Mouse (Mus musculus): ENCODE measurements around the gene Arid3a. TPM values are rescaled to one million over a fixed set of nuclear protein-coding genes. Genes with fewer than 3 reads are reported as not detected.
"Not testable (repeated sequence)": the region's sequence is repeated elsewhere in the genome, so short reads cannot be mapped to it uniquely, and the experiment has no call there.

Gene Arid3a
- total RNA-seq (2015; ENCODE audit: low replicate concordance) (4.2 and 9.7 TPM in 2 replicates), total RNA-seq (2017; ENCODE audit: low replicate concordance) (4.8 and 8.6 TPM in 2 replicates)

DNA sequence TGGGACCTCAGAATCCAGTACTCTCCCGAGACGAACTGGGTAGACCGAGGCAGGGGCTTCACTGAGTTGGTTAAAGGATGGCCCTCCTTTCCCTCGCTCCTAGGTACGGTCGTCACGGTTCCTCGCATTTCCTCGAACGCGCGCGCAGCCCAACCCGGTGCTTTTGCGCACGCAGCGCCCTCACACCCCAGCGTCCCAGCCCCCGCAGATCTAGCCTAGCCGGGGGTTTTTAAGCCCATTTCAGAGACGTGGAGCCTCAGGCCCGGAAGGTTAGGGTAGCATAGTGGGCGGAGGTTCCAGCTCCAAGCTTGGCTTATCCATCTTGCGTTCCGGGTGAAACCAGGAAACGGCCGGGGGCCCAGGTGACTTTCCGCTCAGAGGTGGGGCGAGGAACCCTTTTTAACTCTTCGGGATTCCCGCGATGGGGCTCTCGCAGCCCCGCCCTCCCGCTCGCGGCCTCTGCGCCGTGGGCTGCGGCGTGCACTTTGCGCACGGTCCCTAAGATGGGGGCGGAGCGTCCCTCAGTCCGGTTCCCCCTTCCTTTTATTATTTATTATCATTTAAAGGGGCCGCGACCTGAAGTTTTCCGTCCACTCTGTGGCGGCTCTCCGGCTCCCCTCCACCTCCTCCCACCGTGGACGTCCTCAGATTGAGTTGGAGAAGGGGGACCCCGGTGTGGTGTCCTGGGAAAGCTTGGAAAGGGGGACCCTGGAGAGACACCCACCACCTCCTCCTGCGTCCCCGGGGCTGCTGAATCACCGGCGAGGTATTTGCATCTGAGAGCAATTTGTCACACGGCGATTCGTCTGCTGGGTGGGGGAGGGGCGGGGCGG lies at the start of gene Arid3a:
Arid3a (plus strand) TSS at position 553 of the 833 bp plus-strand sequence.
- peak; percentile 71 for ATAC-seq (replicated peaks; ENCODE audit: low FRiP score, poor library complexity, severe bottlenecking)

DNA sequence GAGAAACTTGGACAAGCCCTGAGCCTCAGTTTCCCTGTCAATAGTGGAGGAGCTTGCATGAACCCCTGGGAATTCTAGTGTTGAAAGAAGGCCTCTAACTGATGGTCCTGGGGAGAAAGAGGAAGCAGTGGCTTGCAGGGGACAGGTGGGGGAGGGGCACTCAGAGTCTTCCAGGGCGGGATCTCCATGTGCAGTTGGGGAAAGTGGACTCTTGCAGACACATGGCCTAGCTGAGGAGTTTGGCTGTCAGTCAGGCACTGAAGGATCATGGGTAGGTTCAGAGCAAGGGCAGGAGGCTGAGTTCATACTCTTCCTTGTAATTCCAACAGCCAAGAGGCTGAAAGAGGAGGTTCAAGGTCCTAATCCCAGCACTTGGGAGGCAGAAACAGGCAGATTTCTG lies 49.7 kb upstream of the Arid3a start:
- no peak for ATAC-seq (replicated peaks; ENCODE audit: low FRiP score, poor library complexity, severe bottlenecking)

DNA sequence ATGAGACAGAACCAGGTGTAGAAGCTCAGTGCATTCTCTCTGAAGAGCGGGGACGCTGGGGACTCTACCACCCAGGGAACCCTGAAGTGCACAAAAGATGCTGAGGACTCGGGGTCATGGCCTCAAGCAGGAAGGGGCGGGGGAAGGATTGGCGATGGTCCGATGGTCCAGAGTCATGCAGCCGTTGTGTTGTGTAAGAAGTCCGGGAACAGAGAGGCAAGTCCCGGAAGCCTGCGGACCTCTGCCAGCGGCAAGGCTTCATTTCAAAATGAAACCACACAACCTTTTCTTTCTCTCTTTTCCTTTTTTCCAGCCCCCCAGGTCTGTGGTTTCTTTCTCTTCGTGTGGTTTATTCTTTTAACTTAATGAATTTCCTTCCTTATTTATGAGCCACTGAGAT lies 49.1 kb upstream of the Arid3a start:
- ATAC-seq (replicated peaks; ENCODE audit: low FRiP score, poor library complexity, severe bottlenecking): no peak

DNA sequence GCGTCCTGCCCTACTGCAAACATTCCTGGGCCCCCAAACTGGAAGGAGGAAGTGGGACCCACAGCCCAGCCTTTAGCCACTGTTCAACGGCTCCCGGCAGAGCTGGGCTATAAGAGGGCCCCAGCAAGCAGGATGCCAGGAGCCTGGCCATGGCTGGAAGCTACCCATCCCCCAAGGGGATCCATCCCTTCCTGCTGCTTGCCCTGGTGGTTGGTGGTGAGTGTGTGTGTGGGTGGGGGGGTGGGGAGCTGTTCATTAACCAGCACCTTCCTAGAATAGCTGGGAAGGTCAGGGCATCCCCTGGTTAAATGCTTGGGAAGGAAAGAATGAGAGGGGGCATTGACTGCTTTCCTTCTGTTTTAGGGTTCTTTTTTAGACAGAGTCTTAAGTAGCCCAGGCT lies 47.3 kb upstream of the Arid3a start:
- ATAC-seq (replicated peaks; ENCODE audit: low FRiP score, poor library complexity, severe bottlenecking): no peak

DNA sequence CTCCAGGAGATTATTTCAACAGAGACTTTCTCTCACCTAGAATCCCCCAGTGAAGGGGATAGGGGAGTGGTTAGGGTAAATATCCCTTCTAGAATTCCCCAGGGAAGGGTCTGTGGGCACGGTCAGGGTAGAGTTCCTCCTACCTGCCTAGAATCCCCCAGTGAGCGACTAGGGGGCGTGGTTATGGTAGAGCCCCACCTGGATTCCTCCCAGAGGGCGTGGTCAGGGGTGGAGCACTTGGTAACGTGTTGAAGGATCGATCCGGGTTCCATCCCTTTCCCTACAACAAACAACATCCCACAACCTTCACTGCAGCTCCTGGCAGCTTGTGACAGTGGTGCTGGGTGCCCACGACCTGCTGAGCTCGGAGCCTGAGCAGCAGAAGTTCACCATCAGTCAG lies 46.1 kb upstream of the Arid3a start:
- no peak for ATAC-seq (replicated peaks; ENCODE audit: low FRiP score, poor library complexity, severe bottlenecking)

DNA sequence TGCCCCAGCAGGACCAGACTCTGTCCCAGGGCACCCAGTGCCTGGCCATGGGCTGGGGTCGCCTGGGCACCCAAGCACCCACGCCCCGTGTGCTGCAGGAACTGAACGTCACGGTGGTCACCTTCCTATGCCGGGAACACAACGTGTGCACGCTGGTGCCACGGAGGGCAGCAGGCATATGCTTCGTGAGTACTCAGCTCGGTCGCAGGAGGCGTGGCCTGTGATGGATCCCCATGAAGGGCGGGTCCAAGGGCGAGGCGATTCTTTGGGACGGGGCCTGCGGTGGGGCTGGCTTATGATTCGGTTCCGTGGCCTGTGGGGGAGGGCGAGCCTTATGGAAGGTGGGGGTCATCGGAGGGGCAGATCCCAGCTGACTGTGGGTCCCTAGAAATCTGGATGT lies 44.9 kb upstream of the Arid3a start:
- ATAC-seq (replicated peaks; ENCODE audit: low FRiP score, poor library complexity, severe bottlenecking): peak; percentile 52

DNA sequence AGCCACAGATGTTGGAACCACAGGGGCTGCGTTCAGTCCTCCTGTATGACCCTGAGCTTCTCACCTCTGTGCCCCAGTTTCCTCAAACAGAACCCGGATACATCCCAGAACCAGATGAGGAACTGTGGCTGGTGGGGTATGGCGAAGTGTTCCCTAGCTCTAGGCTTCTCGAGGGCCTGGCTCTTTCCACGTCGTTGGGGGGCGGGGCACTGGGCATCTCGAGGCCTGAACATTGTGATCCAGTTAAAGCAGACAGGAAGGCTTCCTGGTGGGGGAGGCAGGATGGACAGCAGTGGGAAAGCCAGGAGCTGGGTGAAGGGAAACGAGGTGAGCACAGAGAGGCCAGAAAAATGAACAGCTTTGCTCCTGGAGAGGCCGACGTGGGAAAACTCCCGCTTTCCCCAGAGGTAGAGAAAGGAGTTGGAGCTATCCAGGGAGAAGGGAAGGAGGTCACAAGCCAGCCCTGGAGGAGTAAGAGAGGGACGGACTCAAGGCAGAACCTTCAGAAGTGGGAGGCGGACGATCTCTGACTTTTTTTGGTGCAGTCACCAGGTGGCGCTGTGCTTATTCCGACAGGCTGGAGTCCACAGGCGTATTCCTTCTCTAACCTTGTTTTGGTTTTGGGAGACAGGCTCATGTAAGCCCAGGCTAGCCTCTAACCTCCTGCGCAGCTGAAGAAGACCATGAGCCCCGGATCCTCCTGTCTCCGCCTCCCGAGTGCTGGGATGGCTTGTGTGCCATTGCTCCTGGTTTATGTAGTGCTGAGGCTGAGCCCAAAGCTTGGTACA lies 43.4 kb upstream of the Arid3a start:
- peak; percentile 56 for ATAC-seq (replicated peaks; ENCODE audit: low FRiP score, poor library complexity, severe bottlenecking)

DNA sequence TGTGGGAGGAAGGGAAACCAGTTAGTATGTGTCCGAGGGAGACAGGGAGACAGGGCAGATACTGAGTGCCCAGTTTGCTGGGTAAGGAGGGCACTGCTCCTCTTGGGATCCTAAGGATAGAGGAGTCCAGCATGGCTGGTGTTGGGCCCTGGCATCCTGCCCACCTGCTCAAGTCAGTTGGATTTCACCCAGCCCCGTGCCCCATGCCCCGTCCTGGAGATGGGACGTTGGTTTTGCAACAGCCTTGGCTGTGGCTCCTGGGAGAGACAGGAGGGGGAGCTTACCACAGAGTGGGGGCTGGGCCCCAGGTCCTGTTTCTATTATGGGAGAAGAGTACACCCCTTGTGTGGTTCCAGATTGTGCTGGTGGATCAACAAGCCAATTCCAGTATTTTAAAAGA lies 42.4 kb upstream of the Arid3a start:
- ATAC-seq (replicated peaks; ENCODE audit: low FRiP score, poor library complexity, severe bottlenecking): no peak

DNA sequence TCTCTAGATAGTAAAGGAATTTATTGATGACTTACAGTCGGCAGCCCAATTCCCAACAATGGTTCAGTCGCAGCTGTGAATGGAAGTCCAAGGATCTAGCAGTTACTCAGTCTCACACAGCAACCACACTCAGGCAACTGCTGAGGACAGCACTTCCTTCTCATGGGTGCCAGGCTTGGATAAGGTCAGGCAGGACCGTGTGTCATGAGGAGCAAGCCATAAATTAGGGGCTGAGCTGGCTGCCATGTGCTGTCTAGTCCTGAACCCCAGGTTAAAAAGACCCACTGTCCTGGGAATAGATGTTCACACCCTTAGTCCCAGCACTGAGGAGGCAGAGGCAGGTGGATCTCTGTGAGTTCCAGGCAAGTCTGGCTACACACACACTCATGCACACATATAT lies 41.9 kb upstream of the Arid3a start:
- ATAC-seq (replicated peaks; ENCODE audit: low FRiP score, poor library complexity, severe bottlenecking): not testable (repeated sequence)

DNA sequence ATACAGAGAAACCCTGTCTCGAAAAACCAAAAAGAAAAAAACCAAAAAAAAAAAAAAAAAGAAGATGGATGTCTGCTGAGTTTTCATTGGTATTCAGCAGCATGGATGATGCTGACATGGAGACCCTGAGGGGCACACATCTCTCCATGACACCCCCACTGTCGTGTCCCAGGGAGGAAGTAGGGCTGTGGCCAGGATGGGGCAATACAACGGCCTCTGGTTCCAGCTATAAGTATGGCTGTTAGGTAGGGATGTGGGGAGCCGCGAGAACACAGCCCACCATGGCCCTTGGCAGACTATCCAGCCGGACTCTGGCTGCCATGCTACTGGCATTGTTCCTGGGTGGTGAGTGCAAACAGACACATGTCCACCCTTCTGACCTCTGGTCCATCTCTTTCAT lies 40.8 kb upstream of the Arid3a start, which contains the start of gene Elane:
Elane (plus strand) TSS at position 194 of the 400 bp plus-strand sequence.
- ATAC-seq (replicated peaks; ENCODE audit: low FRiP score, poor library complexity, severe bottlenecking): no peak

DNA sequence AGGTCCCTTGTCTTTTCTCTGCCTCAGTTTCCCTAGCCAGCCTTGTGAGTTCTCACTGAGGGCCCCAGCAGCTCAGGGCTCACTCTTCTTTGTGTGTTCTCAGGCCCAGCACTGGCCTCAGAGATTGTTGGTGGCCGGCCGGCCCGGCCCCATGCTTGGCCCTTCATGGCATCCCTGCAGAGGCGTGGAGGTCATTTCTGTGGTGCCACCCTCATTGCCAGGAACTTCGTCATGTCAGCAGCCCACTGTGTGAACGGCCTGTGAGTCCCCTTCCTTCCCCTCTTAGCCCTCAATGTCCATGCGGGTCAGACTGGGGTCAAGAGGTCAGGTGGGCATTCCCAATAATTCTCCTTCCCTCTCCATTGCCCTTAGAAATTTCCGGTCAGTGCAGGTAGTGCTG lies 40.2 kb upstream of the Arid3a start:
- no peak for ATAC-seq (replicated peaks; ENCODE audit: low FRiP score, poor library complexity, severe bottlenecking)

DNA sequence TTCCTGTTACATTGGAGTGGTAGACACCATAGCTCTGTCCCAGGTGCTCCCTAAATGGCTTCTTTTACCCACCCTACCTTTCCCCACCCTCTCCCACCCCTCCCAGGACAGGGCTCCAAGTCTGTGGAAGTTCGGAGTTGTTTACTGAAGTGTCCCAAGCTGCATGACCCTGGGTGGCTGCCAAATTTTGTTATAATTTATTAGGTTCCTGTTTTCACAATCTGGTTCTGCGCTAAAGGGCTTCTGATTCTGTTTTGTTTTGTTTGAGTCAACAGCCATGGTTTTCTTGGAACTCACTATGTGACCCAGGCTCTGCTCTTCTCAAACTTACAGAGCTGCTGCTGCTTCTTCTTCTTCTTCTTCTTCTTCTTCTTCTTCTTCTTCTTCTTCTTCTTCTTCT lies 37.5 kb upstream of the Arid3a start:
- ATAC-seq (replicated peaks; ENCODE audit: low FRiP score, poor library complexity, severe bottlenecking): no peak

DNA sequence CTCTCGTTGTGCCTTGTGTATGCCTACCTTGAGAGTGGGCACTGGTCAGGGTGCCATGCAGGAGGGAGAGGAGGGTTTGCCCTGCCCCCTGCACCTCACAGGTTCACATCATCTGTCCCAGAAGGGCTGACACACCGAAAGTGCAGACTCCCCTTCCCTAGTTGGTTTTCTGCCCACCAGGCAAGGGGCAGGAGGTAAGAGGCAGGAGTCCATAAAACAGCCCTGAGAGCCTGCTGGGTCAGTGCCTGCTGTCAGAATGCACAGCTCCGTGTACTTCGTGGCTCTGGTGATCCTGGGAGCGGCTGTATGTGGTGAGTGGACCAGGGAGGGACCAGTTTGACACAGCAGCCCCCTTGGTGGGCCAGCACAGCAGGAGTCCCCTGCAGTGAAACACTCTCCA lies 36.2 kb upstream of the Arid3a start, which contains the start of gene Cfd:
Cfd (plus strand) TSS at position 184 of the 400 bp plus-strand sequence.
- ATAC-seq (replicated peaks; ENCODE audit: low FRiP score, poor library complexity, severe bottlenecking): no peak

DNA sequence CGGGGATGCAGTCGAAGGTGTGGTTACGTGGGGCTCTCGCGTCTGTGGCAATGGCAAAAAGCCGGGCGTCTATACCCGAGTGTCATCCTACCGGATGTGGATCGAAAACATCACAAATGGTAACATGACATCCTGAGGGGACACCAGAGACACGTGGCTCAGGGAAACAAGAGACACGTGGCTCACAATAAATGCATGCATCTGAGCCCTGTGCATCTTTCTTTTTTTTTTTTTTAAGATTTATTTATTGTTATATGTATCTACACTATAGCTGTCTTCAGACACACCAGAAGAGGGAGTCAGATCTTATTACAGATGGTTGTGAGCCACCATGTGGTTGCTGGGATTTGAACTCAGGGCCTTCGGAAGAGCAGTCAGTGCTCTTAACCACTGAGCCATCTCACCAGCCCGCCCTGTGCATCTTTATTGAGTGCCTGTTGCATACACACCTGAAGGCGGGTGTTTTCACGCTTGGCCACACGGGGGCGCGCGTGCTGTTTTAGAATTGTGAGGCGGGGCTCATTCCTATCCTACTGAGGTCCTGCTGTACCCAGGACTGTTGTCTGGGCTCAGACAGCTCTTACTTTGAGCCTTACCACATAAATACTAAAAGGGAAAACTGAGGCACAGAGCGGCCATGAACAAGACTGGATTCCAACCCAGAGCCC lies 34.3 kb upstream of the Arid3a start:
- peak; percentile 76 for ATAC-seq (replicated peaks; ENCODE audit: low FRiP score, poor library complexity, severe bottlenecking)

DNA sequence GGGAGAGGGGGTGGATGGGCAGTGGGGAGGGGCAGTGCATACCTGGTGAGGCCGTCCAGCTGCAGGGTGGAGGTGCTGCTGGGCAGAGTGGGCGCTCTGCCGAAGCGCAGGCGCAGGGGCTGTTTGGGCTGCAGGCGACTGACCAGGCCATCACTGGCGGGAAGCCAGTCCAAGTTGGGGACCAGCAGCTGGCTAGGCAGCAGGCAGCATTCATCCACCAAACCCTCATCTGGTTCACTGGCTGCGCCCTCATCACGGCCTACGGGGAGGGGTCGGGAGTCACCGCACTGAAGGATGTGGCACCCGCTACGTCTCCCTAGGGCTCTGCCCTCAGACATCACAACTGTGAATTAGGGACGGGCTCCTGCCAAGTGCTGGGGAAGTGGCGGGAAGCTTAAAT lies 30.5 kb upstream of the Arid3a start:
- ATAC-seq (replicated peaks; ENCODE audit: low FRiP score, poor library complexity, severe bottlenecking): no peak

DNA sequence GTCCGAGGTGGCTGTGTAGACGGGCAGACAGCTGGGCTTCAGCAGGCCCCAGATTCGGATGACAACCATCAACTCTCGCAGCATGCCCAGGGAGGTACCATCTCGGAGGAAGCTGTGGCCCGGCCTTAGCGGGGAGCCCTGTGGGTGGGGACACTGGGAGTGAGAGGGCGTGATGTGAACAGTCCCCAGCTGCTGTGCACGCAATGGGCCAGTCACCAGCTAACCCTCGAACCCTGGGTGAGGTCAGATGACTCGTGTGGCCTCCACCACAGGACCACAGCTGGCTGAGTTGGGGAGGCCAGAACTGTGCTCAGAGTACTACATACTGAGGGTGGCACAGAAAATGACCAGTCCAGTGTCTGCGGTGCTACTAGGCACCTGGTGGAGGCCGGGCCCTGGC lies 30.0 kb upstream of the Arid3a start:
- ATAC-seq (replicated peaks; ENCODE audit: low FRiP score, poor library complexity, severe bottlenecking): no peak

DNA sequence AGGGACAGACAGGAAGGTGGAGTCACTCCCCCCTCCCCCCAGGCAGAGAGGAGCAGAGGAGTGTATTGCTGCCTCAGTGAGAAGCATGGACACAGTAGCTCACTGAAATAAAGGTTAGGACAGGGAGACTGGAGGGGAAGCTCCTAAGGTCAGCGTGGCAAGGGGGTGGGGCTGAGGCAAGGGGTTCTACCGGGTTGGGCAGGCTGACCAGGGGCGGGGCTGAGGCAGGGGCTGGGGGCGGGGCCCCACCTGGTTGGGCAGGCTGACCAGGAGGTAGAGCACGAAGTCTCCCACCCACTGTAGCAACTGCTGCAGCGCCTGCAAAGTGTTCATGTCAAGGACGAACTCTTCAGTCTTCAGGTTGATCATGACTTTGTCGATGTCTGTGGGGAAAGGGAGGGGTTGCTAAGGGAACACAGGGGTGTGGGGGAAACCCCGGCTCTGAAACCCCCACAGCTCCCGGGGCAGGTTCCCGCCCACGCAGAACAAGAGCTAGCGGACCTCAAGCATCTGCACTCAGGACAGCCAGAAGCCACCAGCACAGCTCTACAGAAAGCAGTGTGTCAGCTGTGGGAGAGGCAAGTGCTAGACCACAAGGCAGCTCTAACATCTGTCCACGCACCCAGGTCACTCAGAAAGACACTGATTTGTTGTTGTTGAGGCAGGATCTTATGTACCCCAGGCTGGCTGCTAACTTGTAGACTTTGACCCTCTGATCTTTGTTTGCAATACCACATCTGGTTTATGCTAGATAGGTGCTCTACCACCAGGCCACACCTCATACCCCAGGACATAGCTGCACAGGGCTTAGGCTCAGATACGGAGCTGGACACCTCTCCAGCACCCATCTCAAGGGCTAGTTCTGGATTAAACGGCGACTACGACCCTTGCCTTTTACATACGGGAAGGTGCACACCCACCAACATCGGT lies 29.3 kb upstream of the Arid3a start:
- no peak for ATAC-seq (replicated peaks; ENCODE audit: low FRiP score, poor library complexity, severe bottlenecking)

DNA sequence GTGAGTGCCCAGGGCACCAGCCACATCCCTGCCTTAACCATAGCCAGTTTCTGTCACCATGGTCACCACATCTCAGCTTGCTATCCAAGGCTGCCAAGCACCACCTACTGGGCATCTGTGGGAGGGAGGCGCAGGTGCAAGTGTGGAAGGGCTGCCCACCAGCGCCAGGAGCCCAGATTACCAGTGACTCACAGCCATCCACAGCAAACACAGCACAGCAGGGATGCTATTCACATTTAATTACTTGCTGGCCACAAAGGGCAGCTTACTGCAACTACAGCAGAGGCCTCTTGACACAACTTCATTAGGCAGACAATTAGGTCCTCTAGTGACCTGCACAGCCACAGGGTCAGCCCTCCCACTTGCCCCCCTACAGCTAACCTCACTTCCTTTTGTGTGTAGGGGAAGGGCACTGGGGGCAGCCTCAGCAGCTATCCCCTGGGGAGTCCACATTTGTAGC lies 25.9 kb upstream of the Arid3a start:
- no peak for ATAC-seq (replicated peaks; ENCODE audit: low FRiP score, poor library complexity, severe bottlenecking)

DNA sequence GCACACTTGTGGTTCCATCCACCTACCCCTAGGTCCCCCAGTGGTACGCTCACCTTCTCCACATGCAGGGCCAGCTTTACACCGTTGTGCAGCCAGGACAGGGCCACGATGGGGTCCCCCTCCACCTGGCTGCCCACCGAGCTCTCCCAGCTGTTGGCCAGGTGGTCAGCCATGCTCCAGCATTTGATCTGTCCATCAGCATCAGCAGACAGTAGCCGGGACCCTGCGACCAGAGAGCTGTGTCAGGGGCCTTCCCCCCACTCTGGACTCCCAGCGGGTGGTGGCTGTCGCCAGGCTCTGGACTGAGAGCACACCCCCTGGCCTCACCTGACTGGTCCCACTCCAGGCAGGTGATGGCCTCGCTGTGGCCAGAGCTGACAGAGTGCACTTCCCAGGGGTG lies 20.1 kb upstream of the Arid3a start:
- ATAC-seq (replicated peaks; ENCODE audit: low FRiP score, poor library complexity, severe bottlenecking): no peak

Data from erythroid progenitor cell, adult 5-6 weeks (primary cell).